Mouse (Mus musculus) hindbrain, embryonic 10.5 days (tissue): ENCODE results near the gene Bckdha. TPM values are rescaled to one million over a fixed set of nuclear protein-coding genes. Genes with fewer than 3 reads are reported as not detected.
A peak's percentile ranks its signal among the peaks of the same experiment; 100 is the strongest.

ENCODE experiments used
- DNase-seq: peaks from one replicate; pipeline ENCODE4 v3.0.0-alpha.2; 2017; ENCODE audit warnings: low spot score
- H3K27ac ChIP-seq: fragments of 300-500 bp; sonication (generic); 2 replicates; pipeline ENCODE4 v1.5.1; 2016; ENCODE audit warnings: mild to moderate bottlenecking, moderate library complexity
- H3K27me3 ChIP-seq: fragments of 300-500 bp; sonication (generic); 2 replicates; pipeline ENCODE4 v1.6.1; 2016; ENCODE audit warnings: mild to moderate bottlenecking; ENCODE audit not compliant: poor library complexity, insufficient read depth, severe bottlenecking
- H3K36me3 ChIP-seq: fragments of 300-500 bp; sonication (generic); 2 replicates; pipeline ENCODE4 v1.6.1; 2016; ENCODE audit warnings: mild to moderate bottlenecking, moderate library complexity
- H3K4me1 ChIP-seq: fragments of 300-500 bp; sonication (generic); replicated peaks from 2 replicates; pipeline ENCODE4 v1.6.1; 2016; ENCODE audit warnings: mild to moderate bottlenecking
- H3K4me3 ChIP-seq: fragments of 300-500 bp; sonication (generic); 2 replicates; pipeline ENCODE4 v1.5.1; 2016; ENCODE audit warnings: mild to moderate bottlenecking, moderate library complexity
- H3K9me3 ChIP-seq: fragments of 300-500 bp; sonication (generic); 2 replicates; pipeline ENCODE4 v1.6.1; 2016; ENCODE audit warnings: mild to moderate bottlenecking, moderate library complexity
- WGBS: fragments of 180-500 bp; shearing (Covaris S2); methylation state at CpG from one replicate; pipeline ENCODE4 v1.1.7; 2016; 5-methylcytosine and 5-hydroxymethylcytosine counted together
- polyA plus RNA-seq: library from polyadenylated mRNA; unstranded; fragments of >200 nt; fragmentation: Nextera tagmentation; extraction: Ambion mirVana; gene quantifications from 2 replicates; pipeline ENCODE4 v1.2.1, GENCODE M21; 2016

Gene Bckdha
- polyA plus RNA-seq, 1 experiment from 2014 or later = 49.4 TPM

DNA sequence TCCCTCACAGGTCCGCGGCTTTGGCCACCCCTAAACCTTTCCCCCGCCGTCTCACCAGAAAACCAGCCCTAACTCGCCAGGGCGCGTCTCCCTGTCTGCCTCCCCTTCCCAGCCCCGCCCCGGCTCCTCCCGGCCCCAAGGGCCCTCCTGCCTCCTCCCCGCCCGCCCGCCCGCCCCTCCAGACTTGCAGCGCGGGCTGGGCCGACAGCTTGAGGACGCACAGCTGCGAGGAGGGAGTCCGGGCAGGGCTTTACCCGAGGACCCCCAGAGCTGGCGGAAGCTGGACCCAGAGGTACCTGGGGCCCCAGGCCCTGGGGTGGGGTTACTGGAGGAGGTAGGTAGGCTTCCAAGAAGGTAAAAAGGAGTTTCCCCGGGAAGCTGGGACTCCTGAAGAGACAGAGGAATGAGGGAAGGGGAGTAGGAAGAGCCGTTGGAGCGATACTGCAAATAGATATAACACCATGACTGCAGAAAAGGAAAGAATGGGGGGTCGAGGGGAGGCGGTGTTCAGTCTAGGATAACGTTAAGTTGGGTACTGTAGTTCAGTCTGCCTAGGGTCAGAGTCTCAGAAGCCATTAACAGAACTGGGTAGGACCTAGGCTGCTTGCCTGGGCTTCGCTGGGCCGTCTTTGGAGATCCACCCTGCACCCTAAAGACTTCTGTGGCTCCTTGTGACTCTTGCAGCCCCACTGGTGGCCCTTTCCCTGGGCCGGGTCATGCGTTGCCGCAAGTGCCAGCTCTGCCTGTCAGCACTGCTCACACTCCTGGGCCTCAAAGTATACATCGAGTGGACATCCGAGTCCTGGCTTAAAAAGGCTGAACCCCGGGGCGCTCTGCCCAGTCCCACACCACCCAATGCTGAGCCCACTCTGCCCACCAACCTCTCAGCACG is 31.1 kb downstream of the Bckdha start:
- H3K4me1 ChIP-seq = peaks cover 18% of the 10 kb centered on the region
- WGBS = 17% methylated on average over 38 of the region's 38 CpGs
- no peaks in the 10 kb centered on the region for H3K9me3 ChIP-seq
- peak overlapping the region; percentile 63 for H3K27ac ChIP-seq
- peak; percentile 51 for DNase-seq
- H3K4me3 ChIP-seq = peak overlapping the region; percentile 47
- H3K36me3 ChIP-seq = peaks cover 59% of the 10 kb centered on the region
- H3K27me3 ChIP-seq = peaks cover 27% of the 10 kb centered on the region

DNA sequence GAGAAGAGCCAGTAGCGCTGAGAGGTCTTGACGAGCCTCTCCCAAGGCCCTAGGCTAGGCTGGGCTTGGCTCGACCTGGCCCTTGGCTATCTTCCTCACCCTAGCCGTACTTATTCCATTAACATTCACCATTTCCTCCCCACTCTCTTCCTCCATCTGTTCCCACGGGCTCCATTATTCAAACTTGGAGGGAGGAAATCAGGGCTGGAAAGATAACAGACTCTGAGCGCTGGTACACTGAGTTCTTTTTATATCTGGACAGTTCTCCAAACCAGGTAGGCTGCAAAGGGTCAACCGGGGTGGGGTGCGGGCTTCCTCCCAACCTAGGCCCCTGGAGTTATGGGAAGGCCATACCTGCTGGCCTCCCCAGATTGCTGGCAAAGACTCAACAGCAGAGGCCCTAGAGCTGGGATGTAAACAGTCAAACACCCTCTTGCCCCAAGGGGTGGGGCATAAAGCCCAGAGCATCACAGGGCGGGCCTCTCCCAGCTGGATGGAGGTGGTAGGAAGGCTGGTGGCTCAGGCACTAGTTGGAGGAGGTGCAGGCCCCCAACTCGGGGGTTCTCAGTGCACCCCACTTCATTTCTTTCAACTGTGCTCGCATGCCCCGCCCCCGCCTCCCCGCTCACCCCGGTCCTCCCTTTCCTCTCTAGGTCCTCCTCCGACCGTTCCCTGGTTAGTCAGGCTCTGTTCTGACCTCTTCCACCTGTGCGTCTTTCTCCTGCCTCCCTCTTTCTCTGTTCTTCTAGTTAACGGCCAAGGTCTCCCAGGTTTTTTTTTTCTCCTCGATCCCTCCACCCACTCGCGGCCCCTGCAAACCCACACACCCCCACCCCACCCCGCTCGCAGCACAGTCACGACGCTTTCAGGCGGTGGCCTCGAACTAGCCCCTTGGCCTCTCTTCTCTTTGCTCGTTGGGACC is 32.0 kb downstream of the Bckdha start, which contains the start of gene B3gnt8:
Gene B3gnt8 (plus strand): TSS at position 146 of the 922 bp plus-strand sequence.
- 21% methylated on average over 28 of the region's 29 CpGs for WGBS
- peak within 1 kb of the TSS; percentile 47 for H3K4me3 ChIP-seq
- DNase-seq = no peak
- H3K27ac ChIP-seq = peak within 1 kb of the TSS; percentile 63
- no peaks in the 10 kb centered on the region for H3K9me3 ChIP-seq
- H3K36me3 ChIP-seq = peaks cover 56% of the 10 kb centered on the region
- peaks cover 18% of the 10 kb centered on the region for H3K4me1 ChIP-seq
- peaks cover 27% of the 10 kb centered on the region for H3K27me3 ChIP-seq

DNA sequence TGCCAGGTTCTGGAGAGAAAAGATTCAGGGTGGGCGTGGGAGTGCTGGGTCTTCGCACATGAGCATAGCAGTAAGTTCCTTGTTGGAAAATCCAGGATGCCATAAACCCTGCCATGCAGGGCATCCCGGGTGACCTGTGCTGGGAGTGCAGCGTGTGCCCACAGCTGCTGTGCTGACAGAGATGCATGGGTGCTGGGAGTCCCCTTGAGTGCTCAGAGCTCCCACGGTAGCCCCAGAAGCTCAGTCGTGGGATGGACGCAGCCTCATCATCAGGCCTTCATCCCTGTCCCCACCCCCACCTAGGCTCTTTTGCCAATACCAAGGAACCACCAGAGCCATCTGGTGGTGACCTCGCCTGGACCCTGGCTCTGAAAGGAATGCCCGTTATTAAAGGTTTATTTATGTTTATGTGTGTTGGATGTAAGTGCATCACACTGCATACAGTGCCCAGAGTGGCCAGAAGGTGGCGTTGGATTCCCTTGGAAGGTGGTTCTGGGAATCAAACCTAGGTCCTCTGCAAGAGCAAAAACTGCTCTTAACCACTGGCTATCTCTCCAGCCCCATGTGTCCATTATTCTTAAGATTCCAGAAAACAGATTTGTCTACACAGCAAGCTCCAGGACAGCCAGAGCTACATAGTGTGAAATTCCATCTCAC is 33.1 kb downstream of the Bckdha start:
- DNase-seq = no peak

DNA sequence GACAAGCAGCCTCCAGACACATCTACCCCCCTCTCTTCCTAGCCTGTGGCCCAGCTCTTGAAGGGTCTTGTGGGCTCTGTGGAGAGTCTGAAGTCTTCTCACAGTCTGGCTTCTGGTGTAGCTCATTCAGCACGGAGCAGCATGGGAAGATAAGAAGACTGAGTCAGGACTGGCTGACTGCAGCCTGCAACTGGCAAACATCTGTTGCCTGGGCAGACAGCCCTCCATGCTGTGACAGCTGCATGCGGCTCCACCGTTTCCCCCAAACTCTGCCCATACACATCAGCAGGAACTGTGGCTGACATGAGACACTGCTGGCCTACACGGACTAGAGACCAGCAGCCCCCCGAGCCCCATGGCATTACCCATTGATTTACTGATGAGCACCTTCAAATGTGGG is 33.9 kb downstream of the Bckdha start:
- Histone ChIP-seq H3K36me3 (peaks cover 47% of the 10 kb centered on the region), H3K27me3 (peaks cover 27% of the 10 kb centered on the region), H3K27ac (no peak overlapping the region), H3K4me1 (peaks cover 23% of the 10 kb centered on the region), H3K4me3 (no peak overlapping the region), H3K9me3 (no peaks in the 10 kb centered on the region)
- 77% methylated on average over 5 of the region's 5 CpGs for WGBS
- no peak for DNase-seq

More for the DNA sequence above, 33.1 kb downstream of the Bckdha start:
- Histone ChIP-seq H3K27ac (no peak overlapping the region), H3K4me1 (peaks cover 18% of the 10 kb centered on the region), H3K27me3 (peaks cover 27% of the 10 kb centered on the region), H3K36me3 (peaks cover 54% of the 10 kb centered on the region), H3K4me3 (no peak overlapping the region), H3K9me3 (no peaks in the 10 kb centered on the region)
- 76% methylated on average over 10 of the region's 10 CpGs for WGBS

DNA sequence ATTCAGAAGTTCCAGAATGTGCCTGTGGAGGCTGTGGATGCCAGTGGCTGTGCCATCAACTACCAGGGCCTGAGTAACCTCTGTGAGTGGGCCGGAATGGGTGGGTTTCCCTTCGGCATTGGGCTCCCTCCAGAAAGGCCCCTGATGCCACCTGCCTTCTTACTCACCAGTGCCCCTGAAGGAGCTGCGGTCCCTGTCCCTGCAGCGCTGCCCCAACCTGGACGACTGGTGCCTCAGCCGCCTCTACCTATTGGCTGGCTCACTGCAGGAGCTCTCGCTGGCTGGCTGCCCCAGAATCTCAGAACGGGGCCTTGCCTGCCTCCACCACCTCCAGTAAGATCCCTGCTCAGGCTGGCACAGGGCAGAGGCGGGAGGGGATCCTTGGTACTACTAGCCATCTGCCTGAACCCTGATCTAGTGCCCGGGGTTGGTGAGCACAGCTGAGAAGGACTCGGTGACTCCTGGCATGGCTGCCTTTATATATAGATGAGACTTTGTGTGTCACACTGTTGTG is 34.9 kb downstream of the Bckdha start:
- Histone ChIP-seq H3K27me3 (peaks cover 24% of the 10 kb centered on the region), H3K9me3 (no peaks in the 10 kb centered on the region), H3K36me3 (peaks cover 40% of the 10 kb centered on the region), H3K4me3 (no peak overlapping the region), H3K4me1 (peaks cover 28% of the 10 kb centered on the region), H3K27ac (no peak overlapping the region)
- 92% methylated on average over 11 of the region's 11 CpGs for WGBS
- DNase-seq = no peak

DNA sequence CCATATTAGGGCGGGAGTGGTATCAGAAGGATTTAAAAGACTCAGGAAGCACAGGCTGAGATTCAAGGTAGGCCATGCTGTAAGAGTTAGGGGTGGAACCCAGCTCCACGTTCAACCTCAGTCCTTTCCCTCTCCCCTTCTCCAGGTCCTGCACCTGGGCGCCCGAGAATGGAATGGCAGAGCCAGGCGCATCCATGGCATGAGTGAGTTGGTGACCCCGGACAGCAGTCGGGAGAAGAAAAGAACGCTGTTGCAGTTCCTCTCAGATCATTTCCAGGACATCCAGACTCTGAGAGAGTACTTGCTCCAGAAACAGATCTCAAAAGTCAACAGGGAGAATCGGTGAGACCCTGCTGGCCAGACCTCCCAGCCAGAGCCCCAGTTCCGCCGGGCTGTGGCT is 38.0 kb downstream of the Bckdha start:
- no peak overlapping the region for H3K27ac ChIP-seq
- WGBS = 88% methylated on average over 11 of the region's 11 CpGs
- H3K9me3 ChIP-seq = no peaks in the 10 kb centered on the region
- no peak overlapping the region for H3K4me3 ChIP-seq
- peaks cover 5% of the 10 kb centered on the region; the same call in 1 of the 2 replicates for H3K27me3 ChIP-seq
- peaks cover 13% of the 10 kb centered on the region; the same call in 1 of the 2 replicates for H3K4me1 ChIP-seq
- DNase-seq = no peak
- H3K36me3 ChIP-seq = peaks cover 40% of the 10 kb centered on the region

DNA sequence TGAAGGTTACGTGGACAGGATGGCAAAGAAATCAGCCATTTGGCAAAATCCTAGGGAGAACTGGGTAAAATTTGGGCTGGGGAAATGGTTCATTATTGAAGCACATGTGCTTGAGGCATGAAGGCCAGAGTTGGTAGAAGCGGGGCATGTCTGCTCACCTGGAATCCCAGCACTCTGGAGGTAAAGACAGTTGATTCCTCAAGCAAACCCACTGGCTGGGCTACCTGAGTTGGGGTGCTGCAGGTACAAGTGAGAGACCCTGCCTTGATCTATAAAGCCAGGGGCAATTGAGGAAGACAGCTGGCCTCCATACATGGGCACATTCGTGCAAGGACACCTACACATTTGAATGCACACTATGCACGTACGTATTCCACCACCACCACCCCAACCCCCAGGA is 38.7 kb downstream of the Bckdha start:
- no peaks in the 10 kb centered on the region for H3K9me3 ChIP-seq
- peak overlapping the region; percentile 59 for H3K4me3 ChIP-seq
- peaks cover 5% of the 10 kb centered on the region; the same call in 1 of the 2 replicates for H3K27me3 ChIP-seq
- peaks cover 34% of the 10 kb centered on the region for H3K36me3 ChIP-seq
- H3K4me1 ChIP-seq = peaks cover 13% of the 10 kb centered on the region; the same call in 1 of the 2 replicates
- H3K27ac ChIP-seq = no peak overlapping the region
- DNase-seq = no peak
- 95% methylated on average over 5 of the region's 5 CpGs for WGBS

DNA sequence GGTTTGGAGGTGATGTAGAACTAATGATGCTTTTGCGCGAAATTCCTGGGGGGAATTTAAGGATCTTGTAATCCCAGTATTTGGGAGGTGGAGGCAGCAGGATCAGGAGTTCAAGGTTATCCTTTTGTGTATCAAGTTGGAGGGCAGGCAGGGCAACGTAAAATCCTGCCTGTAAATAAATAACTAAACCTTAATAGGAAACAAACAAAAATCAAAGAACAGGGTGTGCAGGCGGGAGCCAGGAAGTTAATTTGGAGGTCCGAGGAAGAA is 39.1 kb downstream of the Bckdha start:
- Histone ChIP-seq H3K27me3 (peaks cover 5% of the 10 kb centered on the region; the same call in 1 of the 2 replicates), H3K4me3 (peak overlapping the region; percentile 59), H3K36me3 (peaks cover 29% of the 10 kb centered on the region), H3K27ac (peak overlapping the region; percentile 67), H3K9me3 (no peaks in the 10 kb centered on the region), H3K4me1 (peaks cover 13% of the 10 kb centered on the region; the same call in 1 of the 2 replicates)
- DNase-seq = no peak
- WGBS = 22% methylated on average over 5 of the region's 5 CpGs

DNA sequence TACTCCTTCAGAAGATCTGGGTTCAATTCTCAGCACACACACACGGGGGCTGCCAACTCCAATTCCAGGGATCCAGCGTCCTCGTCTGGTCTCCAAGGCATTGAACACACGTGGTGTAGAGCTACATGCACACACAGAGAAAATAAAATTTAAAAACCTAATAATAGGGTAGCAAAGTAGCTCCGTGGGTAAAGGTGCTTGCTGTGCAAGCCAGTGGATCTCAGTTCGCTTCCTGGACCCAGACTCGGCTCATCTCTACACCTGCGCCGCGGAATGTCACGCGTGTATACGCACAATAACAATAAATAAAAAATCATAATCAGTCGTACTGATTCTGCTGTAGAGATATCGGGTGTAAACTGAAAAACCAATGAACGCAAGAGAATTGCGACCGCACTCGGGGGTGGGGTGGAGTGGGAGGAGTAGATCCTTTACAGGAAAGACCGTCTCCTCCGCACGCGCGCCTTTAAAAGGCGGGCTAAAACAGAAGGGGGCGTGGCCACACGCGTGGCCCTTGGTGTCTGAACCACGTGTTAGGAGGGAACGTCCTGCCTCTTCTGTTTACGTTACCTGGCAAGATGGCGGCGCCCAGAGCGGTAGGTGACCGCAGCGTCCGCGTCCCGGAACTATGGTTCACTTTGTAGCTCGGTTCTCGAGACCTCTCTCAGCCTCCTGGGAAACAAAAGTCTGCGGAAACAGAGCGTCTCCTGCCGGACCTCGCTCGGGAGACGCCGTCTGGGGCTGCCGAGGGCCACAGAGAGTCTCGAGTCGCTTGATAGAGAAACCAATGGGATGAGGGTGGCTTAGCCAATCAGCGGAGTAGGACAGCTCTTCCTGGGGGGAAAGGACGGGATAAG is 39.7 kb downstream of the Bckdha start, which contains the start of gene Dmac2:
Gene Dmac2 (plus strand): TSS at position 550 of the 857 bp plus-strand sequence.
- Histone ChIP-seq H3K27ac (peak within 1 kb of the TSS; percentile 67), H3K9me3 (no peaks in the 10 kb centered on the region), H3K4me3 (peak within 1 kb of the TSS; percentile 59), H3K4me1 (peaks cover 13% of the 10 kb centered on the region; the same call in 1 of the 2 replicates), H3K36me3 (peaks cover 24% of the 10 kb centered on the region), H3K27me3 (peaks cover 5% of the 10 kb centered on the region; the same call in 1 of the 2 replicates)
- 2% methylated on average over 53 of the region's 53 CpGs for WGBS
- DNase-seq = peak; percentile 91

DNA sequence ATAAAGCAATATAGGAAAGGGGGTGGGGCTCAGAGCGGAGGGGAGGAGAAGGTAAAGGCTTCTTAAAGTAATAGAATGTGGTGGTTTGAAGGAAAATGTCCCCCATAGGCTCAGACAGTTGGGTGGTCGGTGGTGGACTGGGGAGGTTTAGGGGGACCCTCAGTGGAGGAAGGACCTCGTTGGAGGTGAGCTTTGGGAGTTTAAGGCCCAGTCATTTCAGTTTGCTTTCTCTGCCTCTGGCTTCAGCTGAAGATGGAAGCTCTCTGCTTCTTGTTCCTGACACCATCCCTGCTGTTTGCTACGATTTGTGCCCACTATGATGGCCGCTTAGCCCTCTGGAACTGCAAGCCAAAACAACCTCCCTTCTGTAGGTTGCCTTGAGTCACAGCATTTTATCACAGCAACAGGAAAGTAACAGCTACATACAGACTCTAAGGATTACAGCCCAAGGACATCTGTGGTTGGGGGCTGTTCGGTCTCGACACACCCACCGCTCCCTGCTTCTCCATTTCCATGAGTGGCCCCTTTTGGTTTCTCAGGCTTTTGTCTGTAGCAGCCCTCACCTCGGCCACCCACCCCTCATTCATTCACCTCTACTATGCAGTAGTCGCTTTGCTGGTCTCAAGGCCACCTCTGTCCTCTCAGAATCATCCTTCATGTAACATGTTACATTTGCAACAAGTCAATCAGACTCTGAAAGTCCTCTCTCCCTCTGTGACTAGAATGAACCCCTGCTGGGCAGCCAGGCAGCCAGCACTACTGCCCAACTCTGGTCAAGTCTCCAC is 41.2 kb downstream of the Bckdha start:
- Histone ChIP-seq H3K27ac (no peak overlapping the region), H3K4me3 (no peak overlapping the region), H3K36me3 (peaks cover 17% of the 10 kb centered on the region), H3K27me3 (peaks cover 5% of the 10 kb centered on the region; the same call in 1 of the 2 replicates), H3K4me1 (peaks cover 13% of the 10 kb centered on the region; the same call in 1 of the 2 replicates), H3K9me3 (no peaks in the 10 kb centered on the region)
- WGBS = 87% methylated on average over 10 of the region's 10 CpGs
- DNase-seq = no peak

DNA sequence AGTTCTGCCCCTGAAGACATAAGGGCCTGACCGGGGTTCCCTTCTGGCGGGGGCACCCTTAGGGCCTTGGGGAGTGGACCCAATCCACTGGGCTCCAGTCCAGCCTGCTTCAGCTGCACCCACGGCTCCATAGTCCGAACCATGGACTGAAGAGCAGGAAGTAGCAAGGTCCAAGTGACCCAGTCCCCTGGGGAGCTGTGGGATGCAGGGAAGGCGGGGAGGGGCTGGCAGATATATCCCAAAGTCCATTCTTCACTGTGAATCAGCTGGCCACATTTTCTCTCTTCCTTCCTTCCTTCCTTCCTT is 43.1 kb downstream of the Bckdha start, which contains the start of gene Erich4:
Gene Erich4 (minus strand): TSS at position 187 of the 306 bp plus-strand sequence.
- Histone ChIP-seq H3K4me1 (peaks cover 13% of the 10 kb centered on the region; the same call in 1 of the 2 replicates), H3K36me3 (peaks cover under 1% of the 10 kb centered on the region; the same call in 1 of the 2 replicates), H3K27ac (0 out of 2 replicates have a peak within 1 kb of the TSS, but pooled peaks have one; percentile 5), H3K9me3 (no peaks in the 10 kb centered on the region), H3K27me3 (peaks cover 5% of the 10 kb centered on the region; the same call in 1 of the 2 replicates), H3K4me3 (no peak within 1 kb of the TSS)
- DNase-seq = no peak
- 83% methylated on average over 5 of the region's 5 CpGs for WGBS
